Mouse (Mus musculus) monocyte, adult 5-6 weeks (primary cell): ENCODE results near the gene Slc8a2. TPM values are rescaled to one million over a fixed set of nuclear protein-coding genes. Genes with fewer than 3 reads are reported as not detected.

ENCODE experiments used
- ATAC-seq: fragments of 153-309, 156-312 bp; replicated peaks from 2 replicates; pipeline ENCODE4 v1.8.0; 2017; ENCODE audit warnings: mild to moderate bottlenecking; ENCODE audit not compliant: low TSS enrichment, insufficient number of reproducible peaks, severe bottlenecking, poor library complexity, low FRiP score
- total RNA-seq: library from RNA; stranded (forward); fragments of 200-1000, 200-491, 200-594 nt; gene quantifications from 3 replicates; pipeline ENCODE4 v1.2.3, GENCODE M21; 2017

Slc8a2 gene
- not detected in 3 replicates for total RNA-seq

DNA sequence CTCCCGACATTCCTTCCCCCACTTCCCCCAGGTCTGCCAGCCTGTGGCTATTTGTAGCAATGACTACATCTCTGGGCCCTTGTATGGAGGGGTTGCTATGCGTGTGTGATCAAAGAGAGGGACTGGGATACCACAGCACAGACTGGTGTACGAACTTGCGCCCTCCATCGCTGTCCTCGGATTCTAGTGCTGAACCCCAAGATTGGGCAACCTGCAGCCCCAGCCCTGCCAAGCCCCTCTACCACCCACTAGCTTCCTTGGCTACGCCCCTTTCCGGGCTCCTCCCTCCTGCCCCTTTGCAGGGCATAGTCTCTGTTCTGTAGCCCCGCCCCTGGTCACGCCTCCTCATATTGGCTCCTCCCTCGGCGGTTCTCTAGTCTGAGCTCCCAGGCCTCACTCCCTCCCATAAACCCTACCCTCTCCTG, at the start of gene Slc8a2:
Gene Slc8a2, plus strand, starts transcription at position 406 of the 425 bp plus-strand sequence.
- ATAC-seq, result no peak

DNA sequence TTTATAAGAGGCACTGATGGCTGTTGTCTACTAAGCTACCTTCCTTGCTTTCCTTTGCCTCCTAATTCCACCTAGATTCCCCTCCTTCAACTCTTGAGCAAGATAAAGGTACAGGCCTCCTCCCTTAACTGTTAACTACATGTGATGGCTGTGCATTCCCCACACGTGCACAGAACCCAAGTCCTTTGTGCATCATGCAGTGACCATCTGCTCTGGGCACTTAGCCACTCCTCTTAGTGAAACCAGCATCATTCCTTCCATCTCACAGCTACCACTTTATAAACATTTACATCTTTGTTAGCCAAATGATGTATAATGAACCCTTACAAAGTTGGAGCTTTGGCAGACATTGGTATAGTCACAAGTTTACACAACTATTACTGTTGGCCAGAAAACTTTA, 49.7 kb upstream of the Slc8a2 start:
- no peak for ATAC-seq

DNA sequence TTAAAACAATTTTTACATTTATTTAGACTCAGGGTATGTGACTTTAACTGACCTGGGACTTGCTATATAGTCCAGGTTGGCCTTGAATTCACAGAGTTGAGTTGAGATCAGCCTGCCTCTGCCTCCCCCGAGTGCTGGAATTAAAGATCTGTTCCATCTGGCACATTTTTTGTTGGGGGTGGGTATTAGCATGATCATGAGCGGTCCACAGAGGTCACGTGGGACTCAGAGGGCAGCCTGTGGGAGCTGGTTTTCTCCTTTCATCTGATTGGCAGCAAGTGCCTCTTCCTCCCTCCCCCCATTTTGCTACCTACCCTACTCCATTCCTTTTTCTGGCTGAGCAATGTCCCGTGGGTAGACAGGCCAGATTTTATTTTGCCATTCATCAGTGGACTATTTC, 49.0 kb upstream of the Slc8a2 start:
- no peak for ATAC-seq

DNA sequence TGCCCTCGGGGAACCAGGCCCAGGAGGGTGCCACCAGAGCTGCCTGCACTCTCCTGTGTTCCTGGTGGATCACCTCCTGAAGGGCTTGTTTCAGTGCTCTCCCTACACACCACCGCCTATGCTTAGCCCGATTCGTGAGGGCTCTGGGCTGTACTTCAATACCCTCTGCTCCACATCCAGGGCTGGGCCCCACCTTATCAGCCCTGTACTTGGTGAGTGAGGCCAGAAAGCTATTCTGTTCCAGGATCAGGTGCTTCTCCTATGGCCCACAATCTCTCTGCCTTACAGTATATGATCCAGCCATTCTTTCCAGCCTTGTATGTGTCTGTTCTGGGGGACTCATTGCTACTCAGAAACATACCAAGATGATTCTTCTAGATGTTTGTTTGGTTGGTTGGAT, 46.3 kb upstream of the Slc8a2 start:
- ATAC-seq, result no peak

DNA sequence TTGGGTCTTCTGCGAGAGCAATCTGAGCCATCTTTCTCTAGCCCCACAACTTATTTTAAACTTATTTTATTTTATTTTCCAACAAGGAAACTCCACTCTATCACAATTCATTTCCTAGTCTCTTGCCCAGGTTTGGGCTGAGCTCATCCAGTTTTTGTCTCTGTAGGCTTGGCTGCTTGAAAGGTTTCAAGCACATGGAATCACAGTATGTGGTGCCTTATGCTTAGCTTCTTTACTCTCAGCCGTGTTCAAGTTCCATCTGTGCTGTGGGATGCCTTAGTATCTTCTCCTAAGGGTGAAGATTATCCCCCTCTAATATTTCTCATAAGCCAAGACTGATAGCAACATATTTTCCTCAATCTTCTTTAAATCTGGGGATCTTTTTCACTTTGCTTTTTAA, 42.0 kb upstream of the Slc8a2 start:
- no peak for ATAC-seq

DNA sequence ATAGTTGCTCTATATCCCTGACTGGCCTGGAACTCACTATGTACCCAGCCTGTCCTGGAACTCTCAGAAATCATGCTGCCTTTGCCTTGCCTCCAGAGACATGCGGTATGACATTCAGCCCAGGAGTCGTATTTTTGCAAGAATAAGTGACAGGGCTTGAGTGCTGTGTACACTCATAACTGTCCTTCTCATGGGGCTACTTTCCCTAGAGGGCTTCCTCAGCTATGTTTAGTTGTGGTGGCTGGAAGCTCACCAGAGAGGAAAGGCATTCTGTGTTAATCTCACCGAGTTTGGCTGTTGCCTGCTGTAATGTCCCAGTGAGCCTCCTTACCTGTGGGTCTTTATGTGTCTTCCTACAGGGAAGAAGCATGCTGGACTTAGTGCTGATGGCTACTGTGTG, 35.0 kb upstream of the Slc8a2 start:
- no peak for ATAC-seq

DNA sequence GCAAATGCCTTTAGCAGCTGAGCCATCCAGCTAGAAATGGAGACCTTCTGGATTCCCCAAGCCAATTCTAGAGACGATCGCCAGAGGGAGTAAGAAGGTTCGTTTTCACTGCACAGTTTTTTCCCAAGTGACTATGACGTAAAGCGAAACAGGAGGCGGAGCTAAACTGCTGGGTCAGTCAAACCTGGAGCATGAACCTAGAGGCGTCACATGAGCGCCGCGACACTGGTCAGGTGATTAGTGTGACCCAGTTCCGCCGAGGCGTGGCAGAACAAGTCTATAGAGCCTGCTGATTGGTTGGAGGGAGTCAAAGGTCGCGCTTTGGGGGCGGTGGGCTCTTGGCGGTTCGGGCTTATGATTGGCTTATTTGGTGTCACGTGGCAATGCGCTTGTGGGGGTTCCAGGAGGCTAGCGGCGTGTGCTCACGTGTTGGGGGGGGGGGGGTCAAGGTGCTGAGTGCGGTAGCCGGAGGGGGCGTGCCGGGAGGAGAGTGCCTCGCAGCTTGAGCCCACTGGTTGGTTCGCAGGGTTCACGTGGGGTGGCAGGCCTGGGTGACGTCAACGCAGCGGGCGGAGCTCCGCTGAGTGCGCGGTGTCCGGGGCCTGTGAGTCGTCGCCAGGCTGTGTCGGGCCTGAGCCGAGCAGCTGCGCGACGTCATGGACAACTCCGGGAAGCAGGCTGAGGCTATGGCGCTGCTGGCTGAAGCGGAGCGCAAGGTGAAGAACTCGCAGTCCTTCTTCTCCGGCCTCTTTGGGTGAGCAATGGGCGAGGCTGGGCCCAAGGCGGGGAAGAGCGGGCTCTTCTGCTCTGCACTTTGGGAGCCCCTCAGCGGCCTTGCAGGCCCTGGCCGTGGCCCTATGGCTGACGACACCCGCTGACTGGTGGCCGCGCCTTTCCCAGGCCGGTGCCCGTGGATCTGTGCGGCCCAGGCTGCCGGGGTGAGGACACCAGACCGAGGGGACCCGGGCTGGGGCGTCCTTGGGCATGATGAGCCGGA, 31.3 kb upstream of the Slc8a2 start, which contains the start of gene Napa:
Gene Napa, plus strand, starts transcription at position 438 of the 997 bp plus-strand sequence.
- peak; percentile 92 for ATAC-seq

DNA sequence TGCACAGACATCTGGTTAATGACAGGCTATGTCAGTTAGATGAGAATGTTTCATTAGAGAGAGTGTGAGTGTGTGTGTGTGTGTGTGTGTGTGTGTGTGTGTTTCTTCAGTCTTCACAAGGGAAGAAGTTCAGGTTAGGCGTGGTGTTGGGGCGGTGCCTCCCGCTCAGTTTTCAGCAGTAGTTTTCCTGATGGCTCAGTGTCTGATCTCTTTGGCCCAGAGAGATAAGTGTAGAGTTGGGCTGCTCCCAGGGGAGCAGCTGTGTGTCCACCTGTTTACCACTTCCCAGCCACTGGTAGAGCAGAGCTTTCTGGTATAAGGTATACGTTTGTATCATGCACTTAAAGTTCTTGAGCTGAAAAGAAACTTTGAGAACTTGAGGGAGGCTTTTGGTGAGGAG, 29.7 kb upstream of the Slc8a2 start:
- ATAC-seq, result no peak

DNA sequence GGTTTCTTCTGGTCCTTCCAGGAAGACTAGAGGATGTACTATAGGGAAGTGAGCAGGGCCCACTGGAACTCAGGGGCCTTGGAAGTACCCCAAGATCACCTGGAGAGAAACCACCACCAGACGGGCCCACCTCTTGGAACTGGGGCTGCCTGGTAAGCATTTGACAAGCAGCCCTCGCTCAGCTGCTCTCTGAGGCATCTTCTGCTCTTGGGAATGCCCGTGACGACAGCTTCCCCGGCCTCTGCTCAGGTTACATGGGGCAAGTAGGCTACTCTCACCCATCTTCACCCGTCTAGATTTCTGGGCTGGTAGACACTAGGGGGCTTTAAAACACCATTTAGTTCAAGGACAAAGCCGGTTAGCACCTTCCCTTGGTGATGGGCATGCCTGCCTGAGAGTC, 28.5 kb upstream of the Slc8a2 start:
- ATAC-seq, result no peak

DNA sequence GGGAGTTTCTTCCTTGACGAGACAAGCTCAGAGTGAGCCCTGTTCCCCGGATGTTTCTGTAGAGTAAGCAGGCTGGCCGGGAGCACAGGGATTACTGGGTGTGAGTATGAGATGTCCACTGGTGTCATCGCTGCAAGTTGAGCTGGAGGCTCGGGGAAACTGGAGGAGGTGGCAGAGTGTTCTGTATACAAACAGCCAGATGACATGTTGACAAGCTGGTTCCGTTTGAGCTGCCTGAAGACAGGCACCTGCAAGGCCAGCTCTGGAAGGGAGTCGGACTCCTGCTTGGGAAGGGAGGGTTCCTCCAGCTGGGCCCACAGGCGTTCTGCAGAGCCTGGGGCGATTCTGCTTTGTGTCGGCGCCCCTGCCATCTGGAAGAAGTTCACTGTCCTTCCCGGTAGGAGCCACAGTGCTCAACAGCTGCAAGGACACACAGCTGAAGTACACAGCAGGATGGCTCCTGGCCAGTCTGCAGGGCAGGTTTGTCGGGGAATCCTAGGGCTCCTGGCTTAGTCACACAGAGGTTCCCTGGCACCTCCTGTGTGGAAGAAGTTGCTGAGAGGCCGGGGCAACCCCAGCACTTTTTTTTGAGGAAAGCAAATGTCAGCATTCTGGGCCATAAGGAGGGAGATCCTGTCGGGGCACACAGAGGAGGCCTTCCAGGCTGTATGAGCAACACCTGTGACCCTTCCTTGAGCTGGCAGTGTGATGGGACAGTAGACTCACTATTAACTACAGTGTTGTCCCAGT, 27.7 kb upstream of the Slc8a2 start:
- no peak for ATAC-seq

DNA sequence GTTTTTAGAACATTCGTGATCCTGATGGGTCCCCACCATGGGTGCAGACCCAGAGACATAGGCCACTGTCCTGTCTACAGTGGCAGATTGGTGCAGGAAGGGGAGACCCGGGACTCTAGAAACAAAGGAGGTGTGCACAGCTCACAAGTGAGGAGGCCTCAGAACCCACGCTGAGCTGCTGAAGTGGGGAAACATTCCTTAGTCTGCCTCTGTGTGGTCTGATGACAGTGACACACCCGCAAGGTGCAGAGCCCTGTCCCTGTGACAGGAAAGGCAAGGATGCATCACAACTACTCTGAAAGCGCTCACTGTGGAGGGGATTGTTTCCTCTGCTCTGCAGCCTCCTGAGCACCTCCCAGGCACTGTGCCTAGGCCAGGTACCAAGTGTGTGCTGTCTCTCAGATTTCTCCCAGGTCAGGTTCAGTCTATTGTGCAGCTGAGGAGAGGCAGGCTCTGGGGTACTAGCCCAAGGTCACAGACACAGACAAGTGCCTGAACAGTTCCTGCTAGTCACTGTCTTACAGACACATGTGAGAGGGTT, 26.9 kb upstream of the Slc8a2 start:
- ATAC-seq, result no peak

DNA sequence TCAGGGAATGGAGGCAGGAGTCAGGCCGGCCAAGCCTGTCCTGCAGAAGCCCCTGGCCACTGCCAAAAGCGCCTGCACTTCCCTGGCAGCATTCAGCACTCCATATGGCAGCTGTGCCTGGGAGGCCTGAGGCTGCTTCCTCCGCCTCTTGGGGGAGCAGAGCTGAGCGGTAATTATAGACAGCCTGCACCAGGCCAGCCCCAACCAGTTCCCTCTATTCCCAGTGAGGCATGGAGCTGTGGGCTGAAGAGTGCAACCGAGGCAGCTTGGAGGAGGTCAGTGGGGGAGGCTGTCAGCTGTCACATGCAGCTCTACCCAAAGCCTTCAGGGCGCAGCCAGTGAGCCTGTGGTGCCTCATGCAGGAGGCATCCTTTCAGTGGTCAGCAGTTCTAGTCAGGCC, 25.9 kb upstream of the Slc8a2 start:
- ATAC-seq, result no peak

DNA sequence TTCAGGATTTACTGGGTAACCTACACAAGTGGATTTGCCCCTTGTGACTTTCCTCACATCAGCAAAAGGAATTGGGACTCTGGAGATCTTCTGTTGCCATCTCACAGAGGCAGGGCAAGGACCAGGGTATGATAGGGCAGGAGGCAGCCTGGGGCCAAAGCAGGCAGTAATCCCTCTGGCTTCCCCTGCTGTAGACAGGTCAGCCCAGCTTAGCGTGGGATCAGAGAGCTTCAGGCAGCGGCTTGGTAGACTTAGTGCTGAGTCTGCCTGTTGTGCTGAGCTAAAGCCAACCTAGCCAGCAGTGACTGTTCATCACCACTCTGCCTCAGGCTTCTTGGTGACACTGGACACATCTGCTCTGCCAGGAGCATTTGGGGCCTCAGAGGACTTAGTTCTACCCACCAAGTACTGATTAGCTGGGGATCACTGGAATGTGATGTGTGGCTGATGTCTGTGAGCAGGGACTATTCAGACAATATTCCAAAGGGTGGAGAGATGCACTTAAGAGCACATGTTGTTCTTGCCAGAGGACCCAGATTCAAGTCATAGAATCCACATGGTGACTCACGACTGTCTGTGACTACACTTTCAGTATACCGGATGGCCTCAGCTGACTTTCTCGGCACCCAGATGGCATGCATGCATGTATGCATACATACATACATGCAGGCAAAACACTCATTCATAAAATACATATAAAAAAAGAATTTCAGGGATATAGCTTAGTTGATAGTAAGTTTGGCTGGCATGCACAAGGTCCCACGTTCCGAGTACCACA, 24.8 kb upstream of the Slc8a2 start:
- no peak for ATAC-seq

DNA sequence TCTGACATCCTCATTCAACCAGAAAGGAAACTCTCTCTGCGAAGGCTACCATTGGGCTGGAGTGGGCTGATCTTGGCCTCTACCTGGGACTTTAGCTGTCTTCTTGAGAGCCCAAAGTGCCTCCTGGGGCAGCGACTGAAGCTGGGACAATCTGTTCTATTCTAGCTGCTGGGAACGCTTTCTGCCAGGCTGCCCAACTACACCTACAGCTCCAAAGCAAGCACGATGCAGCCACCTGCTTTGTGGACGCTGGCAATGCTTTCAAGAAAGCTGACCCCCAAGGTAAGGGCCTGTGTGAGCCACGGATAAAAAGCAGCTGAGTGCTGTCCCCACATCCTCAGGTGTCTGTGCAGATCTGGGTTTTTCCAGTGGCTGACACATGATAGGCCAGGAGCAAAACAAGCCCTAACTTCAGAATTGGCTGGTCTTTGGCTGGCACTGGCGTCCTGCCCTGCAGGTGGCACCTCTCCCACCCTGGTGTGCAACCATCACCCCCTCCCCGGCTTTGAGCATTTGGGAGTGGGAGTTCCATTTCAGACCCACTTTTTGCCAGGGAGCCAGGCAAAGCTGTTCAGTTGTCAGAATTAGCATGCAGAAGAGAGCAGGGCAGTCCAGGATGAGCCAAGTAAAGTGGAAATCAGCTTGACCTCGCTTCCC, 20.6 kb upstream of the Slc8a2 start:
- ATAC-seq, result no peak

DNA sequence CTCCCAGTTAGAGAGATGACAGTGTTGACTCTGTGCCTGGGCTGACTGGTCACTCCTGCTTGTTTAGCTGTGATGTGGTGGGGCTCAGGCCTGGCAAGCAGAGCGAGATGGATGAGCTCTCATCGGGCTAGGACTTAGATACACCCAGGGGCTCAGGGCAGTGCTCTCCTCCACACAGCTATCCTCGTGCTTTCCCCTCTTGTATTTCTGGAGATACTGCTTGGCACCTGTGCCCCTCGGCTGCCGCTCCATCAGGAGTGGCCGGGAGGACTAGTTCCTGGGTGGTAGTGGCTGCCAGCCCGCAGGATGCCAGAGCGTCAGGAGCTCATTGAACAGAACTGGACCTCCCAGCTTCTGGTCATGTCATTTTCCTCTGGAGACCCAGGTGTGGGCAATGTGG, 19.5 kb upstream of the Slc8a2 start:
- no peak for ATAC-seq

DNA sequence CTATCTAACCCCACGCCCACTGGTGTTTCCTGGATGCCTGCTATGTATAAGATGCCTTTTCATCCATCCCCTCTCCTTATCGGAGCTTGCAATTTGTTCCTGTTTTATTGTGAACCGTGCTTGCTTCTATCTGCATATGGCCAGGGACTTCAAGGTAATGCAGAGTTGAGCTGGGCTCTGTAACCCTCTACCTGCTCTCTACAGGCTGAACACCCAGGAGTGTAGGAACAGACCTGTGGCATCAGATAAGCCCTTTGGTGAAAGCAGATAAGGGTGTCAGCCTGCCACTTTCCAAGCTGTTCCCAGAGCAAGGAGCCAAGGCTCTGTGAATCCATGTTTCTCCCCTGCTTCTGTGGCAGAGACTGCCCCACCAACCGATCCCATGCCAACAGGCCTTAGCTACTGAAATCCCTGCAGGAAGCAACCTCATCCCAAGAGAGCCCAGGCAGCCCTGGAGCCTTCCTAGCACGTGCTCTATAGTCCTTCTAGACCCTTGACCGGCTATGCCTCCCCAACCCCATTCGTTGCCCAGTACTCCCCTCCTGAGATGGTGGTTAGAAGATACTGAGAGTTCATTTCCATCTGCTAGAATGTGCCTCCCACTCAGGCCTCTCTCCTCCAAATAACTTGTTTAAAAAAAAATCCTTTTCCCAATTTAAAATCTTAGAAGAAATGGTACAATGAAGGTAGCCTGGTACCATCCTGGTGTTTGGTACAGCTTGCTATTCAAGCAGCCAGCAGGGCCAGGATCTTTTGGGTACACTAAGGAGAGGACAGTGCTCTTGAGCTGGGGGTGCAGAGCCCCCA, 18.1 kb upstream of the Slc8a2 start:
- no peak for ATAC-seq

DNA sequence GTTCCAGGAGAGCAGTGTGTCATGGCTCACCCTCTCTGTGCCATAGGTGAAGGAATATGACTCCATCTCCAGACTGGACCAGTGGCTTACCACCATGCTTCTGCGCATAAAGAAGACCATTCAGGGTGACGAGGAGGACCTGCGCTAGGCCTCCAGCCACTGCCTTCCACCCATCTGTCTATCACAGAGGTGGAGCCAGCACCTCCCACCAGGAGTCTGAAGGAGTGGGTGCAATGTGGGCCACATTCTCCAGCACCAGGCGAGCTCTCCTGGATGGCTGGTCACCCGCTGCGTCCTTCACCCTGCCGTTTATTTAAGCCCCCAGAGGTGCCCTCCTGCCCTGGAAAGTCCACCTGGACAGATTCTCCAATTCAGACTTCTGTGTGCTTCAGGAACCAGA, 13.2 kb upstream of the Slc8a2 start:
- no peak for ATAC-seq

DNA sequence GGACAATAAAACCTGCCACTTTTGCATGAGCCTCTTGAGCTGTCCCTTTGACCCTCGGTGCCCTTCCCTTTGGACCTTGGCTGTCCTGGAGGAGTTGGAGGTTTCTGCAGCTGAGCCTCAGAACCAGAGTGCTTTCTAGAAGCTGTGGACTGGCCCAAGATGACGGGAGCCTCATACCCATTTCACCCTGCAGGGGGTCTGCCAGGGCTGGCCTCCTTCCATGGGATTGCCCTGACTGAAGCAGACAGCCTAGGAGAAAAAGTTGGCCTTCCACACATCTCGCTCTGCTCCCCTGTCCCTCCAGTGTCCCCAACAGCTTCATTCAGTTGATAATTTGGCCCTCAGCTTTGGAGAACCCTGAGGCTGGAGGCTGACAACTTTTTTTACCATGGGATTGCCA, 12.5 kb upstream of the Slc8a2 start:
- no peak for ATAC-seq
